Mouse (Mus musculus) gastrocnemius, adult 8-10 months (tissue): ENCODE measurements around the gene Taar8b. TPM values are rescaled to one million over a fixed set of nuclear protein-coding genes. Genes with fewer than 3 reads are reported as not detected.
"Not testable (repeated sequence)": the region's sequence is repeated elsewhere in the genome, so short reads cannot be mapped to it uniquely, and the experiment has no call there.

Experiments
- DNase-seq, 2 experiments: peaks; one replicate each; pipeline ENCODE4 v3.0.0; 2022; ENCODE audit warnings: low spot score in 2 of 2
- total RNA-seq, 4 experiments: library from RNA; stranded (reverse); gene quantifications; 2 replicates each; pipeline ENCODE4 v1.2.4; 2022

Taar8b gene
- not detected for total RNA-seq

- DNase-seq, result no peak
Measured at GRCm38 (mm10) chr10:24092194-24092593, at the start of gene Taar8b. Taar8b (minus strand) TSS chr10:24092294.

- no peak for DNase-seq
Measured at GRCm38 (mm10) chr10:24138623-24139261, 46.6 kb upstream of the Taar8b start.

GRCm38 (mm10) chr10:24134071-24134645 lies 42.1 kb upstream of the Taar8b start:
- no peak for DNase-seq

GRCm38 (mm10) chr10:24133132-24133531 lies 41.0 kb upstream of the Taar8b start:
- DNase-seq, result no peak

- no peak for DNase-seq
Measured at GRCm38 (mm10) chr10:24132273-24132672, 40.2 kb upstream of the Taar8b start.

- no peak for DNase-seq
Measured at GRCm38 (mm10) chr10:24131451-24132262, 39.6 kb upstream of the Taar8b start.

GRCm38 (mm10) chr10:24111116-24111778 lies 19.2 kb upstream of the Taar8b start:
- no peak for DNase-seq

- not testable (repeated sequence) for DNase-seq
Measured at GRCm38 (mm10) chr10:24109434-24109833, 17.3 kb upstream of the Taar8b start, which contains the start of gene Taar9. Taar9 (minus strand) TSS chr10:24109534.

GRCm38 (mm10) chr10:24108236-24108635 lies 16.1 kb upstream of the Taar8b start:
- no peak for DNase-seq

- DNase-seq, result no peak
Measured at GRCm38 (mm10) chr10:24107747-24108146, 15.7 kb upstream of the Taar8b start.

GRCm38 (mm10) chr10:24103299-24103698 lies 11.2 kb upstream of the Taar8b start:
- not testable (repeated sequence) for DNase-seq

GRCm38 (mm10) chr10:24101812-24102211 lies 9.7 kb upstream of the Taar8b start, which contains the start of gene Taar8c:
Taar8c (minus strand) TSS chr10:24101912.
- DNase-seq, result not testable (repeated sequence)

GRCm38 (mm10) chr10:24097010-24097409 lies 4.9 kb upstream of the Taar8b start:
- DNase-seq, result not testable (repeated sequence)

GRCm38 (mm10) chr10:24087168-24087567 lies 4.9 kb downstream of the Taar8b start:
- no peak for DNase-seq

GRCm38 (mm10) chr10:24086555-24086954 lies 5.5 kb downstream of the Taar8b start:
- DNase-seq, result no peak

- DNase-seq, result no peak
Measured at GRCm38 (mm10) chr10:24085936-24086335, 6.2 kb downstream of the Taar8b start.

- no peak for DNase-seq
Measured at GRCm38 (mm10) chr10:24080166-24080565, 11.9 kb downstream of the Taar8b start.

GRCm38 (mm10) chr10:24076200-24076599 lies 15.9 kb downstream of the Taar8b start, which contains the start of gene Taar8a:
Taar8a (plus strand) TSS chr10:24076500.
- DNase-seq, result not testable (repeated sequence)

GRCm38 (mm10) chr10:24074751-24075150 lies 17.3 kb downstream of the Taar8b start:
- not testable (repeated sequence) for DNase-seq

GRCm38 (mm10) chr10:24058986-24059385 lies 33.1 kb downstream of the Taar8b start:
- no peak for DNase-seq

GRCm38 (mm10) chr10:24052039-24052438 lies 40.1 kb downstream of the Taar8b start:
- no peak for DNase-seq
